Mouse (Mus musculus) ovary, postnatal 10 days (tissue): ENCODE data around the gene H2-DMb2.
"Not testable (repeated sequence)": the region's sequence is repeated elsewhere in the genome, so short reads cannot be mapped to it uniquely, and the experiment has no call there.

ENCODE experiments used
- DNase-seq: peaks from one replicate; pipeline ENCODE4 v3.0.0; 2022; ENCODE audit warnings: low spot score

Gene H2-DMb2

GRCm38 (mm10) chr17:34135297-34136224, 7.5 kb upstream of the H2-DMb2 start:
- peak; percentile 99 for DNase-seq

GRCm38 (mm10) chr17:34137601-34138000, 5.5 kb upstream of the H2-DMb2 start:
- no peak for DNase-seq

- DNase-seq, result no peak
Observed at GRCm38 (mm10) chr17:34138655-34139054, 4.5 kb upstream of the H2-DMb2 start.

DNA sequence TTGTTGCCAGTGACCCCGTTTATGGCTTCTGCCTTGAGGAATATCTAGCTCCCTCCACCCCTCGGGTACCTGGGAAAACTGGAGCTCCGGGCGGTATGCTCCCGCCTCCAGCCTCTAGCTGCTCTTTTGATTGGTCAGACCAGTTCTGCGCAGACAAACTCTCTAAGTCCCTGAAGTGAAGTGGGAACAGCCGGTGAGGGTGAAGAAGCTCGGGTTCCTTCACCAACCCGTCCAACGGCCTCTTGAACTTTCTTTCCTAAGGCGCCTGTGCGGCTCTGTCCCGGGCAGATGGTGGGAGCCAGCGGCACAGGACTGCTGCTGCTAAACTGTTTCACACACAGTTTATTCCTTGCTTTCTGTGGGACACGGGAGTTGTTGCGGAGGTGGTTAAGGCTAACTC, 3.7 kb upstream of the H2-DMb2 start:
- DNase-seq, result no peak

- DNase-seq, result no peak
Observed at GRCm38 (mm10) chr17:34140240-34140639, 2.9 kb upstream of the H2-DMb2 start.

DNA sequence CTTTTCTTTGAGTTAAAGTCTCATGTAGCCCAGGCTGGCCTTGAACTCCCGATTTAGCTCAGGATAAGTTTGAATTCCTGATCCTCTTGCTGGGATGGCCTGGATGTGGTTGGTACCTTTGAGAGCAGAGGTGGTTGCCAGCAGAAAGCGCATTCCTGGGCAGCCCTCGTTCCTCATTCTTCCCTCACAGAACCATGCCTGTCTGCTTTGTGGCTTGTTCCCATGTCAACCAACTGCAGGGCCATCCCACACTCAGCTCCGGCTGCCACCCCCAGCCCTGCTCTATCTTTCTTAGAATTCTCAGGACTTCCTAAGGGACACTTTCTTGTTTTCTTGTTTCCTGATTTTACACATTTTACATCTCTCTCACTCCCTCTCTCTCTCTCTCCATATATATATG, 1.7 kb upstream of the H2-DMb2 start:
- DNase-seq, result no peak

DNA sequence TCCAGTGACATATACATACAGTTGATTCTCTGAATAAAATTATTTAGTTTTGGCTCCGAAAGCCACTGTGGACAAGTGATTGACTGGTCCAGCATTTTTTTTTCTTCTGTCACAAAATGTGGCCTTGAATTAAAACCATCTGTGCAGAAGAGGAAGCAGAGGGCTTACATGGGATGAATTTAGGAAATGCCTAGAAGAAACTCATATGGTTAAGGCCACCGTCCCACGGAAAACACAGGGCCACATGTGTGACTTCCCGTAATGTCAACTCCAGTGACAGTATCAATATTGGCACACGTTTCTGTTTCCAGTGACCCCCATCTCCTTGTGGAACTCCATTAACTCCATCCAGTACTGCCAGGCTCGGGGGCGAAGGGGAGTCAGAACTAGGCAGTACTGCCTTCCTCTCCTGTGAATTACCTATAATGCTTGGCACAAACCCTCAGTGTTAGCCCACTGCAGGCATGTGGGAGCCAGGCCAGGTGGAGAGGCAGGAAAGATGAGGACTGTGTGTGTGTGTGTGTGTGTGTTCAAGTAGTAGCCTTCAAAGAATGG, 574 bp upstream of the H2-DMb2 start:
- DNase-seq, result no peak

DNA sequence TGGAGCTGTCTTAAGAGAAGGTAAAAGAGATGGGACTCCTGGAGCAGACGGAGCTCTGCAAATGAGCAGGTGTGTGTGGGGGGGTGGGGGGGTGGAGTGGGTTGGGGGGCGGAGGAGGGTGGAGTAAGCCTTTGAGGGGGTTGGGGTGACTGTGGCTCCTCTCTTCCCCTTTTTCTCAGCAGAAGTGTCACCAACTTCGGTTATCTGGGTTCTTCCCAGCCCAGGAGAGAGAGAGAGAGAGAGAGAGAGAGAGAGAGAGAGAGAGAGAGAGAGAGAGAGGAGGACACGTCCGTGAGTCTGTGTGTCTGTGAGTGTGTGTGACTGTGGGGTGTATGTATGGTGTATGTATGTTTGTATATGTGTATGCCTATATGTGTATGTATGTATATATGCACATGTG, 354 bp downstream of the H2-DMb2 start:
- DNase-seq, result no peak

DNA sequence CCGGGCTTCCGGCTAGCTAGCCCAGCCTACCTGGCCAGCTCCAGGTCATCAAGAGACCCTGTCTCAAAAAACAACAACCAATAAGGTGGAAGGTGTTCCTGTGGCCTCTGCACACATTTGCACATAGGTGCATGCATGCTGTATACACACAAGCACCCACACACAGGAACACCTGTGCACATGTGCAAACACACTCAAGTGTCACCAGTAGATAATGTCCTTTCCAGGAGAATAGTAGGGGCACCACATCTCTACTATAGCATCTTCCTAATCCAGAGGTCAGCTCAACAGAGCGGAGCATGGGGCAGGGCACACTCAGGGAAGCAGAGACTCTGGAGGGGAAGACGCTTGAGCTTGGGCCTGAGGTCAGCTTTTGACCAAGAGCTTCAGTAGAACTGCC, 1.1 kb downstream of the H2-DMb2 start:
- not testable (repeated sequence) for DNase-seq

DNA sequence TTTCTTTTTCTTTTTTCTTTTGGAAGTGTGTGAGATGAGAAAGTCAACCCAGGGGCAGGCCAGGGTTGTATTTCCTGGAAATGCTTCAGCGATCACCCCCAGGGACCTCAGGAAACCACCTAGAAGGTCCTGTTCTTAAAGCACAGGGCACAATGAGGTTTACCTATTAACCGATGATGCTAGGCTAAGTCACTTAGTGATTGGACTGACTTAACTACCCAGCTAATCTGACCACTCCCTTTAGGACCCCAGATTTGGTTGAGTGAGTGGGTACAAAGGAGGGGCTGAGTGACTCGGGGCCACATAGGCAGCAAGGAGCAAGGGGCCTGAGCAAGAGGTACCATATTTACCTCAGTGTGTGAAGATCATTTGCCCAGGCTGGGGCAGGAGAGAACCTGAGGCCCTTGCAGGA, 1.9 kb downstream of the H2-DMb2 start:
- no peak for DNase-seq

DNA sequence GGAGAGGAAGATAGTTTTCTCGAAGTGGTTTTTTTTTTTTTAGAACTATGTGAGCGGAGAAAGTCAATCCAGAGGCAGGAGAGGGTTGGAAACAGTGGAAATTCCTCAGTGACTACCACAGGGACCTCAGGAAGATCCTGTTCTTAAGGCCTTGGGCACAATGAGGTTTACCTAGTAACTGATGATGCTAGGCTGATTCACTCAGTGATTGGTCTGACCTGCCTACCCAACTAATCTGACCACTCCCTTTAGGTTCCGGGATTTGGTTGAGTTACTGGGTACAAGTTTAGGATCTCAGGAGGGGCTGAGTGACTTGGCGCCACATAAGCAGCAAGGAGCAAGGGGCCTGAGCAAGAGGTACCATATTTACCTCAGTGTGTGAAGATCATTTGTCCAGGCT, 9.8 kb downstream of the H2-DMb2 start, which contains the start of gene H2-DMb1:
H2-DMb1 (plus strand) TSS at position 150 of the 400 bp plus-strand sequence.
- DNase-seq, result no peak

- DNase-seq, result no peak
Observed at GRCm38 (mm10) chr17:34155534-34155933, 12.4 kb downstream of the H2-DMb2 start.

DNA sequence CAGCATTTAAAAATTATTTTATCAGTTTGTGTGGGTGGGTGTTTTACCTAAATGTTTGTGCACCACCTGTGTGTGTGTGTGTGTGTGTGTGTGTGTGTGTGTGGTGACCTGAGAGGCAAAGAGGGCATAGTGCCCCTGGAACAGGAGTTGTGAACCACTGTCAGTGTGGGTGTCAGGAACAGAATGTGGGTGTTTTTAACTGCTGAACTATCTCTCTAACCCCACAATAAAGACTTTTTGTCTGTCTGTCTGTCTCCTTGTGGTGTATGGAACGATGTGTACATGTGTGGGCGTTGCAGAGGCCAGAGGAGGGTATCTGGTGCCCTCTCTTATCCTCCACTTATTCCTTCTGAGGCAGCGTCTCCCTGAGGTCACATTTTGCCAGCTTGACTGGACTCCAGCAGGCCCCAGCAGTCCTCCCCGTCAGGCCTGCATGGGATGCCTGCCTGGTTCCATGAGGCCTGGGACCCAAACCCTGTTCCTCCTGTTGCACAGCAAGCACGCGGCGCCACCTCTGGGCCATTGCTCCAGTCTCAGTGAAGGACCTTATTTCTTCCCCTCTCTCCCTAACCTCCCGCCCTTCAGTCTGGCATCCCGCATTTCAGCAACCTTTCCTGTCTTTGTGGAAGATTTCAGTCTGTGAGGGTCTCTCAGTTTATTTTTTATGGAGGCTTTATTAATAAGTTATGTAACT, 21.2 kb downstream of the H2-DMb2 start:
- no peak for DNase-seq

DNA sequence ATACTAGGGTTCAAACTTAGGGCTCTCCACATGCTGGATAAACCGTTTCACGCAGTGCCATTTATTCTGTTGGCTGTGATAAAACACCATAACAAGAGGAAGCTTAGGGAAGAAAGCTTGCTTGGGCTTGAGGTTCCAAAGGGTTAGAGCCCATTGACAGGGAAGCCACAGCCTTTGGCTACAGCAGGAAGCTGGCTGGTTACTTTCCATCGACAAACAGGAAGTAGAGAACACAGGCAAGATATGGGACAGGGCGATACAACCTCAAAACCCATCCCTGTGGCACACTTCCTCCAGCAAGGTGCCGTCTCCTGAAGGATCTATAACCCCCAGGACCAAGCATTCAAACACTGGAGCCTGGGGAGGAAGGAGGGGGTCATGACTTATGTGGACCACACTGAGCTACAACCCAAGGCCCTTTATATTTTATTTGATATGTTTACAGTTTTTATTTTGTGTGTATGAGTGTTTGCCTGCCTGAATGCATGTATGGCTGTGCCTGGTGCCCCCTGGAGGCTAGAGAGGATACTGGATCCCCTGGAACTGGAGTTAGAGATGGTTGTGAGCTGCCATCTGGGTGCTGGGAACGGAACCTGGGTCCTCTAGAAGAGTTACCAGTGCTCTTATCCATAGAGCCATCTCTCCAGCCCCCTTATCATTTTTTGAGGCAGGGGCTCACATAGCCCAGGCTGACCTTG, 22.1 kb downstream of the H2-DMb2 start:
- DNase-seq, result no peak

DNA sequence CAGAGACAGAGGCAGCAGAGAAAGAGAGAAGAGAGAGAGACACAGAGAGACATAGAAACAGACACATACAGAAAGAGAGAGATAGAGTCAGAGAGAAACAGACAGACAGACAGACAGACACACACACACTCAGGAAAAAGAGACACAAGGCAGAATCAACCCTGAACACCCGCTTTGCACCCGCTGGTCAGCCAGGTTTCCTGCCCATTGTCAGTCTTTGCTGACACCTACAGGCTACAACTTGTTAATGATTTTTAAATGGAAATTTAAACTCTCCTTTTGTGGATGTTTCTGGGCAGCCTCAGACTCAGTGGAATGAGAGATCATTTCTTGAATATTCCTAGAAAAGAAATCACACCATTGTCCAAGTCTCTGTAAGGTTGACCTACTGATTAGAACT, 26.2 kb downstream of the H2-DMb2 start:
- no peak for DNase-seq

GRCm38 (mm10) chr17:34170487-34170876, 27.4 kb downstream of the H2-DMb2 start:
- no peak for DNase-seq

GRCm38 (mm10) chr17:34170877-34171498, 27.9 kb downstream of the H2-DMb2 start:
- DNase-seq, result peak; percentile 64

DNA sequence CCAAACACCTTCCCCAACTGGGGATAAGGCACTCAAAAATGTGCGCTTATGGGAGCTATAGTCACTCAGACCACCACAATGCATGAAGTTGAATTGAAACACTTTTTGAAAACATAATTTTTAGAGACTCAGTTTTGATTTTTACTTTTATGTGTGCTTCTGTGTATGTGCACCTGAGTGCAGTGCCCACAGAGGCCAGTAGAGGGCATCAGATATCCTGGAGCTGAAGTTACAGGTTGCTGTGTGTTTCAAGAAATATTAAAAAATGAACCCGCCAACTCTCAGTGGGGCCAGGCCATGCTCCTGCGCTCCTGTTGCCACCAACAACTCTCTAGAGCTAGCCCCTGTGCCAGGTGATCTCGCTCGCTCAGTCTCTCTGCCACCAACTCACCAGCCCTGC, 29.4 kb downstream of the H2-DMb2 start:
- DNase-seq, result no peak

DNA sequence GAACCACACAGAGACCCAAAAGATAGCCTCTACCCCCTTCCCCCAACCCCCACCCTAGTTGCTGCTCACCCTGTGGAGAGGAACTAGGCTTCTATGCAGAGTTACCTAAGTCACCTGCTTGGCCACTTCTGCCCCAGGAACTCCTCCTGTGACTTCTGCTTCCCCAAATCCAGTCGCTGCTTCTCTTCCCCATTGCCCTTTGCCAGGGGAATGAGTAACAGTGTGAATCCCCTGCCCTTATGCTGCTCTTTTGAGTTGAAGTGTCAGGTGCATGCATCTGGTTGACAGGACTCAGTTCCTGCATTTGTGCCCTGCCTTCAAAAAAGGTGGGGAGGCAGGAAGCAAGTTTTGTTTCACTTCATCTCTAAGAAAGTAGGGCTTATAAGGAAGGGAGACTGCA, 31.0 kb downstream of the H2-DMb2 start:
- no peak for DNase-seq

DNA sequence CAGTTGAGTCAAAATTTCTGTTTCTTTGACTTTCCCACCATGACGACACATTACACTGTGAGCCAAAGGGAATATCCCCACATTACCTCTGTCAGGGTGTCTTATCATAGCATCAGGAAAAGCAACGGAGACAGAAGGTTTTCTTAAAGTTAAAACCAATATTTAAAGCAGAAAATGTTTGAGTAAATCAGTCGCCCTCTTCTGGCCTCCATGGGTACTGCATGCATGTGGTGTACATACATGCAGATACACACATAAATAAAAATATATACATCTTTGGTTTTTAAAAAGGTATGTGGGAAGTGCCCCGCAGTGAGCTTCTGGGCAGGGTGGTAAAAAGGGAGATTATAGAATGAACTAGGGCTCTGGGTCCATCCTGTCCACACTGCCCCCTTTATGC, 34.1 kb downstream of the H2-DMb2 start:
- DNase-seq, result no peak

GRCm38 (mm10) chr17:34179019-34179418, 35.9 kb downstream of the H2-DMb2 start:
- no peak for DNase-seq
